Mouse (Mus musculus) forebrain, postnatal 0 days (tissue): ENCODE measurements around the gene Ilkap. TPM values are rescaled to one million over a fixed set of nuclear protein-coding genes. Genes with fewer than 3 reads are reported as not detected.
A peak's percentile ranks its signal among the peaks of the same experiment; 100 is the strongest.

Experiments
- ATAC-seq: fragments of 200-750 bp; cut with Nextera tagmentation; 2 replicates; pipeline ENCODE4 v1.8.0; 2017; ENCODE audit warnings: mild to moderate bottlenecking, moderate library complexity
- DNase-seq: peaks from one replicate; pipeline ENCODE4 v3.0.0-alpha.2; 2015
- H3K27ac ChIP-seq: fragments of 300-500 bp; sonication (generic); 2 replicates; pipeline ENCODE4 v1.5.1; 2014; ENCODE audit warnings: low read depth, mild to moderate bottlenecking, antibody characterized with exemption, low read length, moderate library complexity, mixed read lengths
- H3K27me3 ChIP-seq: fragments of 300-500 bp; sonication (generic); 2 replicates; pipeline ENCODE4 v1.6.1; 2014; ENCODE audit warnings: mild to moderate bottlenecking, low read length, mixed read lengths; ENCODE audit not compliant: insufficient read depth
- H3K36me3 ChIP-seq: fragments of 300-500 bp; sonication (generic); 2 replicates; pipeline ENCODE4 v1.6.1; 2014; ENCODE audit warnings: mild to moderate bottlenecking, moderate library complexity; ENCODE audit not compliant: insufficient read depth
- H3K4me1 ChIP-seq: fragments of 300-500 bp; sonication (generic); 2 replicates; pipeline ENCODE4 v1.6.1; 2014; ENCODE audit warnings: antibody characterized with exemption; ENCODE audit not compliant: insufficient read depth
- H3K4me2 ChIP-seq: fragments of 300-500 bp; sonication (generic); 2 replicates; pipeline ENCODE4 v1.6.1; 2014; ENCODE audit warnings: low read depth, mild to moderate bottlenecking, moderate library complexity
- H3K4me3 ChIP-seq: fragments of 300-500 bp; sonication (generic); 2 replicates; pipeline ENCODE4 v1.5.1; 2014; ENCODE audit warnings: low read depth, low read length, mixed read lengths
- H3K9ac ChIP-seq: fragments of 300-500 bp; sonication (generic); 2 replicates; pipeline ENCODE4 v1.6.1; 2014; ENCODE audit warnings: mild to moderate bottlenecking
- H3K9me3 ChIP-seq: fragments of 300-500 bp; sonication (generic); 2 replicates; pipeline ENCODE4 v1.6.1; 2016; ENCODE audit warnings: low read length
- CTCF ChIP-seq: sonication (generic); IDR thresholded peaks from 2 replicates; pipeline ENCODE4 v1.5.1; 2016; ENCODE audit warnings: antibody characterized with exemption, control low read depth, low read depth
- WGBS: fragments of 180-500 bp; shearing (Covaris S2); extraction: QIAGEN DNeasy Blood & Tissue Kit; methylation state at CpG from one replicate; pipeline ENCODE4 v1.1.7; 2014; 5-methylcytosine and 5-hydroxymethylcytosine counted together
- polyA plus RNA-seq: library from polyadenylated mRNA; unstranded; fragments of >200 nt; fragmentation: Nextera tagmentation; extraction: Ambion mirVana; gene quantifications from 2 replicates; pipeline ENCODE4 v1.2.1, GENCODE M21; 2015
- total RNA-seq: library from RNA; depleted of rRNA; stranded (reverse); fragments of >200 nt; gene quantifications from 2 replicates; pipeline ENCODE4 v1.2.3, GENCODE M21; 2014

Gene Ilkap
- total and polyA plus RNA-seq, 2 experiments from 2014 or later, result 108 to 129 TPM

- H3K4me2 ChIP-seq, result peak overlapping the region; percentile 69; the same call in 1 of the 2 replicates
- ATAC-seq, result no peak
- peak; percentile 37 for DNase-seq
- H3K4me1 ChIP-seq, result peaks cover 21% of the 10 kb centered on the region
- H3K27ac ChIP-seq, result peak overlapping the region; percentile 78
- H3K27me3 ChIP-seq, result no peaks in the 10 kb centered on the region
- no peaks in the 10 kb centered on the region for H3K9me3 ChIP-seq
- H3K36me3 ChIP-seq, result peaks cover 8% of the 10 kb centered on the region; the same call in 1 of the 2 replicates
- 25% methylated on average over 4 of the region's 4 CpGs for WGBS
- no peak overlapping the region for H3K4me3 ChIP-seq
- TF ChIP-seq CTCF, result no peak
- no peak overlapping the region for H3K9ac ChIP-seq
Measured at GRCm38 (mm10) chr1:91414903-91415302, 16.3 kb upstream of the Ilkap start.

- no peaks in the 10 kb centered on the region for H3K9me3 ChIP-seq
- peaks cover 21% of the 10 kb centered on the region for H3K4me1 ChIP-seq
- TF ChIP-seq CTCF, result no peak
- H3K4me3 ChIP-seq, result peak within 1 kb of the TSS; percentile 61
- ATAC-seq, result peak; percentile 62
- under 1% methylated on average over 39 of the region's 39 CpGs for WGBS
- peak within 1 kb of the TSS; percentile 87 for H3K9ac ChIP-seq
- peaks cover 8% of the 10 kb centered on the region; the same call in 1 of the 2 replicates for H3K36me3 ChIP-seq
- H3K4me2 ChIP-seq, result peak within 1 kb of the TSS; percentile 69
- DNase-seq, result peak; percentile 88
- no peaks in the 10 kb centered on the region for H3K27me3 ChIP-seq
- peak within 1 kb of the TSS; percentile 78 for H3K27ac ChIP-seq
Measured at GRCm38 (mm10) chr1:91413898-91414594, 15.4 kb upstream of the Ilkap start, which contains the start of gene Hes6. Gene Hes6, minus strand, starts transcription at chr1:91414038.

- no peak for ATAC-seq
- WGBS, result under 1% methylated on average over 14 of the region's 14 CpGs
- H3K36me3 ChIP-seq, result peaks cover 8% of the 10 kb centered on the region; the same call in 1 of the 2 replicates
Measured at GRCm38 (mm10) chr1:91413536-91413897, 14.9 kb upstream of the Ilkap start.

GRCm38 (mm10) chr1:91413030-91413506, 14.5 kb upstream of the Ilkap start:
- ATAC-seq (peak; percentile 93), DNase-seq (peak; percentile 97)
- peak overlapping the region; percentile 69 for H3K4me2 ChIP-seq
- H3K4me3 ChIP-seq, result peak overlapping the region; percentile 61
- TF ChIP-seq CTCF, result no peak
- peak overlapping the region; percentile 78 for H3K27ac ChIP-seq
- peaks cover 5% of the 10 kb centered on the region; the same call in 1 of the 2 replicates for H3K36me3 ChIP-seq
- WGBS, result 5% methylated on average over 34 of the region's 34 CpGs
- peak overlapping the region; percentile 87 for H3K9ac ChIP-seq
- no peaks in the 10 kb centered on the region for H3K9me3 ChIP-seq
- H3K4me1 ChIP-seq, result peaks cover 21% of the 10 kb centered on the region
- no peaks in the 10 kb centered on the region for H3K27me3 ChIP-seq

More at GRCm38 (mm10) chr1:91413536-91413897, 14.9 kb upstream of the Ilkap start:
- Histone ChIP-seq H3K9me3 (no peaks in the 10 kb centered on the region), H3K27ac (peak overlapping the region; percentile 78), H3K9ac (peak overlapping the region; percentile 87), H3K4me2 (peak overlapping the region; percentile 69), H3K4me3 (peak overlapping the region; percentile 61), H3K27me3 (no peaks in the 10 kb centered on the region), H3K4me1 (peaks cover 21% of the 10 kb centered on the region)
- no peak for TF ChIP-seq CTCF
- DNase-seq, result no peak

GRCm38 (mm10) chr1:91412286-91413029, 13.8 kb upstream of the Ilkap start:
- H3K36me3 ChIP-seq, result no peaks in the 10 kb centered on the region
- ATAC-seq, result peak; percentile 49
- H3K4me2 ChIP-seq, result peak overlapping the region; percentile 69
- H3K4me3 ChIP-seq, result peak overlapping the region; percentile 61
- DNase-seq, result peak; percentile 49
- peak overlapping the region; percentile 87 for H3K9ac ChIP-seq
- no peaks in the 10 kb centered on the region for H3K9me3 ChIP-seq
- 4% methylated on average over 65 of the region's 65 CpGs for WGBS
- peak; percentile 63 for TF ChIP-seq CTCF
- H3K4me1 ChIP-seq, result peaks cover 21% of the 10 kb centered on the region
- H3K27ac ChIP-seq, result peak overlapping the region; percentile 78
- no peaks in the 10 kb centered on the region for H3K27me3 ChIP-seq

- WGBS, result 46% methylated on average over 8 of the region's 8 CpGs
- H3K4me1 ChIP-seq, result peaks cover 21% of the 10 kb centered on the region
- no peak overlapping the region for H3K27ac ChIP-seq
- H3K4me2 ChIP-seq, result peak overlapping the region; percentile 69
- H3K9me3 ChIP-seq, result no peaks in the 10 kb centered on the region
- ATAC-seq (no peak), DNase-seq (no peak)
- H3K9ac ChIP-seq, result peak overlapping the region; percentile 87
- H3K4me3 ChIP-seq, result peak overlapping the region; percentile 61
- H3K27me3 ChIP-seq, result no peaks in the 10 kb centered on the region
- H3K36me3 ChIP-seq, result no peaks in the 10 kb centered on the region
- TF ChIP-seq CTCF, result no peak
Measured at GRCm38 (mm10) chr1:91411631-91412285, 13.1 kb upstream of the Ilkap start.
